ENCODE assay signal across 21 mouse cellular contexts in the genomic region with DNA sequence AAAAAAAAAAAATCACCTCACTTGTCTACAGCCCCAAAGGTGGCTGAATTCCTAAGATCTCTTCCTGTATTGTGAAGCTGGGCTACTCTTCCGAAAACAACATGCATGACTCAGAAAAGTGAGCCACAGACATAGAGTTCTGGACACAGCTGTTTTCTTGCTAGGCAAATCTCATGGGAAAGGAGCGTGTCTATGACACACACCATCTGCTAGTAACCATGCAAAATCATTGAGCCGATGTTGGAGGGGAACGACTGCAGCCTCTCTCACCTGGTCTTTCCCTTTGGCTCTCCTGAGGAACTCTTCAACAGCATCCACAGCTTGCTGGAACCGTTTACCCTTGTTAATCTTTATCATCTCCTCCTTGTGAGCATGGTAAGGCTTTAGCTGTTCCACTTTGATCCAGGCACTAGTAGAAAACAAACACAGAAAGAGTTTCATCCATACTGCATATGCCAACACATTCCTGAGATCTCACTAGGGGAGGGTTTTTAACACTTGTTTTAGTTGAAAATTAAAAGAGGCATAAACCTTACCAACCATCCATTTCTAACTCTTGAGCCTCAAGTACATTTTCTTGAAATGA. TPM values are rescaled to one million over a fixed set of nuclear protein-coding genes. Genes with fewer than 3 reads are reported as not detected.
DNase-seq lines count a peak whose midpoint lies in the region; ATAC-seq lines count a peak whose summit lies in the region.
"Had no signal": no experiment of that assay in that cellular context is flagged by ENCODE, and none has a peak within 500 bp of the region (broad histone marks: within the 10 kb centered on the region; RNA-seq: fewer than 3 reads in every experiment).

No protein-coding gene starts in this region.

- no peak overlapping the region for H3K27ac ChIP-seq in embryonic facial prominence, embryonic 14.5 days (replicated peaks; ENCODE audit: low read depth, low read length)
- H3K27ac ChIP-seq in embryonic facial prominence, embryonic 10.5 days (replicated peaks) = no peak overlapping the region
- H3K27ac ChIP-seq: forebrain, embryonic 10.5 days; hindbrain, embryonic 10.5 days; hindbrain, postnatal 0 days; limb, embryonic 10.5 days; midbrain, embryonic 12.5 days had no signal

- H3K4me1 ChIP-seq in embryonic facial prominence, embryonic 14.5 days (ENCODE audit: control insufficient read depth, insufficient read depth, low read length) = no peaks in the 10 kb centered on the region
- no peaks in the 10 kb centered on the region for H3K4me1 ChIP-seq in embryonic facial prominence, embryonic 10.5 days
- H3K4me1 ChIP-seq: forebrain, embryonic 10.5 days; hindbrain, embryonic 10.5 days; limb, embryonic 10.5 days; midbrain, embryonic 12.5 days had no signal

- H3K4me2 ChIP-seq in embryonic facial prominence, embryonic 14.5 days (ENCODE audit: low read depth, low read length) = no peak overlapping the region
- H3K4me2 ChIP-seq: midbrain, embryonic 12.5 days had no signal

- 79% methylated on average over 5 of the region's 5 CpGs for WGBS in embryonic facial prominence, embryonic 14.5 days
- 91% methylated on average over 5 of the region's 5 CpGs for WGBS in embryonic facial prominence, embryonic 10.5 days

- peak; percentile 21 for DNase-seq in embryonic facial prominence, embryonic 14.5 days (ENCODE audit: low spot score)
- no peak for DNase-seq in embryonic facial prominence, embryonic 10.5 days (ENCODE audit: low spot score)
- DNase-seq in kidney, adult 9 months = peak; percentile 34
- DNase-seq in kidney, postnatal 10 days = no peak
- DNase-seq in retina, embryonic 14.5 days (ENCODE audit: low spot score) = peak; percentile 10
- no peak for DNase-seq in retina, postnatal 1 day
- no peak for DNase-seq in adrenal gland, adult (ENCODE audit: inconsistent age in 2 of 2, low spot score in 1 of 2)
- DNase-seq in thymus, postnatal 10 days (ENCODE audit: low spot score in 2 of 2) = no peak
- DNase-seq: adrenal gland, postnatal 25 days; cerebellum, adult 11-12 months; cerebellum, postnatal 14 days; embryo, embryonic 11 days; liver, postnatal 0 days; thymus, postnatal 14 days had no signal

- no peak overlapping the region for H3K4me3 ChIP-seq in embryonic facial prominence, embryonic 14.5 days (ENCODE audit: low read depth, low read length)
- no peak overlapping the region for H3K4me3 ChIP-seq in embryonic facial prominence, embryonic 10.5 days
- H3K4me3 ChIP-seq: forebrain, embryonic 10.5 days; hindbrain, embryonic 10.5 days; limb, embryonic 10.5 days; midbrain, embryonic 12.5 days had no signal

- peaks cover 95% of the 10 kb centered on the region for H3K36me3 ChIP-seq in embryonic facial prominence, embryonic 14.5 days (ENCODE audit: control insufficient read depth, insufficient read depth, low read length)
- H3K36me3 ChIP-seq in embryonic facial prominence, embryonic 10.5 days (replicated peaks) = peaks cover 100% of the 10 kb centered on the region

- no peaks in the 10 kb centered on the region for H3K9me3 ChIP-seq in embryonic facial prominence, embryonic 14.5 days (ENCODE audit: control insufficient read depth, low read length)
- no peaks in the 10 kb centered on the region for H3K9me3 ChIP-seq in embryonic facial prominence, embryonic 10.5 days
- H3K9me3 ChIP-seq: forebrain, embryonic 10.5 days; hindbrain, embryonic 10.5 days; limb, embryonic 10.5 days; midbrain, embryonic 12.5 days had no signal

- H3K27me3 ChIP-seq in embryonic facial prominence, embryonic 14.5 days (replicated peaks; ENCODE audit: control insufficient read depth, insufficient read depth, low read length) = no peaks in the 10 kb centered on the region
- H3K27me3 ChIP-seq in embryonic facial prominence, embryonic 10.5 days (replicated peaks; ENCODE audit: low read depth, poor library complexity, severe bottlenecking) = no peaks in the 10 kb centered on the region
- H3K27me3 ChIP-seq: midbrain, embryonic 12.5 days had no signal

- H3K9ac ChIP-seq in embryonic facial prominence, embryonic 14.5 days (ENCODE audit: low read depth, low read length) = no peak overlapping the region
- H3K9ac ChIP-seq: liver, postnatal 0 days; midbrain, embryonic 12.5 days had no signal

- ATAC-seq in embryonic facial prominence, embryonic 14.5 days (ENCODE audit: low read depth) = no peak
- ATAC-seq: hindbrain, postnatal 0 days; liver, postnatal 0 days had no signal

RNA-seq across cellular contexts. Expression of a gene that starts 12.9 kb away (rescaled TPM):
- polyA plus RNA-seq in embryonic facial prominence, embryonic 14.5 days (2014; fragmentation: Nextera tagmentation; extraction: Ambion mirVana) = 91.3 and 96.0 TPM in 2 replicates
- 211 and 221 TPM in 2 replicates for polyA plus RNA-seq in embryonic facial prominence, embryonic 10.5 days (2016; fragmentation: Nextera tagmentation; extraction: Ambion mirVana)

RNA-seq across cellular contexts. Expression of a gene that starts 13.1 kb away (rescaled TPM):
- polyA plus RNA-seq in embryonic facial prominence, embryonic 14.5 days (2014; fragmentation: Nextera tagmentation; extraction: Ambion mirVana) = 24.0 and 24.2 TPM in 2 replicates
- polyA plus RNA-seq in embryonic facial prominence, embryonic 10.5 days (2016; fragmentation: Nextera tagmentation; extraction: Ambion mirVana) = 18.5 and 20.0 TPM in 2 replicates

RNA-seq across cellular contexts. Expression of a gene that starts 23.4 kb away (rescaled TPM):
- 50.2 and 53.0 TPM in 2 replicates for polyA plus RNA-seq in embryonic facial prominence, embryonic 14.5 days (2014; fragmentation: Nextera tagmentation; extraction: Ambion mirVana)
- 63.6 and 66.2 TPM in 2 replicates for polyA plus RNA-seq in embryonic facial prominence, embryonic 10.5 days (2016; fragmentation: Nextera tagmentation; extraction: Ambion mirVana)

RNA-seq across cellular contexts. Expression of a gene that starts 29.7 kb away (rescaled TPM):
- 5.8 and 9.3 TPM in 2 replicates for polyA plus RNA-seq in embryonic facial prominence, embryonic 14.5 days (2014; fragmentation: Nextera tagmentation; extraction: Ambion mirVana)
- polyA plus RNA-seq in embryonic facial prominence, embryonic 10.5 days (2016; fragmentation: Nextera tagmentation; extraction: Ambion mirVana) = 3.4 and 3.6 TPM in 2 replicates
- polyA plus RNA-seq: midbrain, embryonic 12.5 days; neural tube, embryonic 11.5 days had no signal

RNA-seq across cellular contexts. Expression of a gene that starts 39.1 kb away (rescaled TPM):
- polyA plus RNA-seq in embryonic facial prominence, embryonic 14.5 days (2014; fragmentation: Nextera tagmentation; extraction: Ambion mirVana) = 0.22 TPM in 1 of 2 replicates, not detected in the other
- not detected in 2 replicates for polyA plus RNA-seq in embryonic facial prominence, embryonic 10.5 days (2016; fragmentation: Nextera tagmentation; extraction: Ambion mirVana)
- polyA plus RNA-seq: forebrain, embryonic 10.5 days; hindbrain, postnatal 0 days; limb, embryonic 10.5 days; liver, adult 2 months; liver, postnatal 0 days; midbrain, embryonic 12.5 days; neural tube, embryonic 11.5 days had no signal

Comparison
In these comparisons a context has a peak if more than half of its experiments do, and no peak if none do; other contexts are left out.
1. DNase-seq: peak in embryonic facial prominence, embryonic 14.5 days (single experiment), kidney, adult 9 months (single experiment) and retina, embryonic 14.5 days (single experiment); none in embryonic facial prominence, embryonic 10.5 days (single experiment), kidney, postnatal 10 days (single experiment), retina, postnatal 1 day (single experiment), adrenal gland, adult (0 of 2) and thymus, postnatal 10 days (0 of 2).